Mouse (Mus musculus) liver, adult 2 months (tissue): ENCODE measurements at regions not wholly inside any gene's neighbourhood (a gene's known extent, or its start where the extent isn't known, plus 50 kb on each side); places are given as distances from the start of the nearest gene placed in this dataset.

ENCODE experiments used
- DNase-seq: peaks from one replicate; pipeline ENCODE4 v3.0.0-alpha.2; 2011; ENCODE audit warnings: low read depth, low spot score; ENCODE audit errors: extremely low read depth
- H3K27ac ChIP-seq: fragments of 200-500 bp; replicated peaks from 2 replicates; pipeline ENCODE4 v1.5.1; 2012; ENCODE audit warnings: low read depth, mild to moderate bottlenecking, control low read depth, inconsistent platforms, low read length; ENCODE audit not compliant: insufficient read depth
- H3K27me3 ChIP-seq: fragments of 200-500 bp; 2 replicates; pipeline ENCODE4 v1.6.1; 2012; ENCODE audit warnings: mild to moderate bottlenecking, moderate library complexity, low read length, inconsistent platforms; ENCODE audit not compliant: control insufficient read depth, insufficient read depth
- H3K36me3 ChIP-seq: fragments of 200-500 bp; 2 replicates; pipeline ENCODE4 v1.6.1; 2012; ENCODE audit warnings: low read length, inconsistent platforms; ENCODE audit not compliant: control insufficient read depth, insufficient read depth
- H3K4me1 ChIP-seq: fragments of 200-500 bp; 2 replicates; pipeline ENCODE4 v1.6.1; 2011; ENCODE audit warnings: low read length; ENCODE audit not compliant: control insufficient read depth, insufficient read depth
- H3K4me3 ChIP-seq: fragments of 200-500 bp; 2 replicates; pipeline ENCODE4 v1.5.1; 2011; ENCODE audit warnings: low read depth, mild to moderate bottlenecking, control low read depth, low read length, moderate library complexity; ENCODE audit not compliant: insufficient read depth
- H3K79me2 ChIP-seq: fragments of 200-500 bp; 2 replicates; pipeline ENCODE4 v1.6.1; 2012; ENCODE audit warnings: inconsistent platforms, mild to moderate bottlenecking, low read length, moderate library complexity; ENCODE audit not compliant: control insufficient read depth, insufficient read depth
- H3K9ac ChIP-seq: fragments of 200-500 bp; 2 replicates; pipeline ENCODE4 v1.6.1; 2012; ENCODE audit warnings: low read depth, mild to moderate bottlenecking, control low read depth, inconsistent platforms, low read length
- CTCF ChIP-seq: fragments of 200-500 bp; IDR thresholded peaks from 2 replicates; pipeline ENCODE4 v1.5.1; 2011; ENCODE audit warnings: low read depth, low read length, control low read depth
- POLR2A ChIP-seq: fragments of 200-500 bp; IDR thresholded peaks from 2 replicates; pipeline ENCODE4 v1.6.1; 2011; ENCODE audit warnings: low read length, control low read depth; ENCODE audit not compliant: insufficient read depth; ENCODE audit errors: extremely low read depth
- WGBS: fragments of 180-500 bp; shearing (Covaris S2); methylation state at CpG from one replicate; pipeline ENCODE4 v1.1.7; 2018; 5-methylcytosine and 5-hydroxymethylcytosine counted together

GRCm38 (mm10) chr1:190570981-190571380, 340.6 kb downstream of the Rps6kc1 start:
- no peak for TF ChIP-seq CTCF
- 49% methylated on average over 4 of the region's 4 CpGs for WGBS

GRCm38 (mm10) chr1:190570563-190570962, 341.0 kb downstream of the Rps6kc1 start:
- H3K36me3 ChIP-seq: no peaks in the 10 kb centered on the region
- WGBS: 91% methylated on average over 10 of the region's 10 CpGs
- no peak overlapping the region for H3K4me3 ChIP-seq
- H3K27me3 ChIP-seq: no peaks in the 10 kb centered on the region
- H3K27ac ChIP-seq: no peak overlapping the region
- no peaks in the 10 kb centered on the region for H3K4me1 ChIP-seq
- TF ChIP-seq CTCF: no peak
- no peak for TF ChIP-seq POLR2A
- no peak overlapping the region for H3K9ac ChIP-seq
- DNase-seq: no peak
- no peaks in the 10 kb centered on the region for H3K79me2 ChIP-seq

More at GRCm38 (mm10) chr1:190570981-190571380, 340.6 kb downstream of the Rps6kc1 start:
- H3K79me2 ChIP-seq: no peaks in the 10 kb centered on the region
- no peak for DNase-seq
- H3K27me3 ChIP-seq: no peaks in the 10 kb centered on the region
- no peaks in the 10 kb centered on the region for H3K36me3 ChIP-seq
- no peak overlapping the region for H3K4me3 ChIP-seq
- H3K9ac ChIP-seq: no peak overlapping the region
- H3K27ac ChIP-seq: no peak overlapping the region
- H3K4me1 ChIP-seq: no peaks in the 10 kb centered on the region

- H3K4me3 ChIP-seq: no peak overlapping the region
- H3K79me2 ChIP-seq: no peaks in the 10 kb centered on the region
- TF ChIP-seq CTCF: no peak
- no peak for TF ChIP-seq POLR2A
- no peaks in the 10 kb centered on the region for H3K36me3 ChIP-seq
- no peak overlapping the region for H3K9ac ChIP-seq
- H3K4me1 ChIP-seq: no peaks in the 10 kb centered on the region
- DNase-seq: no peak
- WGBS: 91% methylated on average over 7 of the region's 7 CpGs
- H3K27me3 ChIP-seq: no peaks in the 10 kb centered on the region
- H3K27ac ChIP-seq: no peak overlapping the region
Observed at GRCm38 (mm10) chr1:190566744-190567143, 344.8 kb downstream of the Rps6kc1 start.

- H3K4me3 ChIP-seq: no peak overlapping the region
- H3K27ac ChIP-seq: no peak overlapping the region
- 66% methylated on average over 13 of the region's 13 CpGs for WGBS
- no peaks in the 10 kb centered on the region for H3K27me3 ChIP-seq
- no peaks in the 10 kb centered on the region for H3K79me2 ChIP-seq
- DNase-seq: no peak
- no peaks in the 10 kb centered on the region for H3K36me3 ChIP-seq
- H3K9ac ChIP-seq: no peak overlapping the region
- no peaks in the 10 kb centered on the region for H3K4me1 ChIP-seq
- TF ChIP-seq POLR2A (no peak), CTCF (no peak)
Observed at GRCm38 (mm10) chr1:190562865-190563457, 348.6 kb downstream of the Rps6kc1 start.

- Histone ChIP-seq H3K27me3 (no peaks in the 10 kb centered on the region), H3K79me2 (no peaks in the 10 kb centered on the region), H3K4me3 (no peak overlapping the region), H3K36me3 (no peaks in the 10 kb centered on the region), H3K27ac (no peak overlapping the region), H3K4me1 (no peaks in the 10 kb centered on the region), H3K9ac (no peak overlapping the region)
- 91% methylated on average over 9 of the region's 9 CpGs for WGBS
- no peak for DNase-seq
- TF ChIP-seq CTCF (no peak), POLR2A (no peak)
Observed at GRCm38 (mm10) chr1:190560086-190560485, 351.5 kb downstream of the Rps6kc1 start.

GRCm38 (mm10) chr1:190541892-190542291, 369.7 kb downstream of the Rps6kc1 start:
- 73% methylated on average over 2 of the region's 2 CpGs for WGBS
- H3K4me3 ChIP-seq: no peak overlapping the region

More at GRCm38 (mm10) chr1:190541892-190542291, 369.7 kb downstream of the Rps6kc1 start:
- Histone ChIP-seq H3K4me1 (no peaks in the 10 kb centered on the region), H3K9ac (no peak overlapping the region), H3K79me2 (no peaks in the 10 kb centered on the region), H3K27ac (no peak overlapping the region), H3K27me3 (no peaks in the 10 kb centered on the region), H3K36me3 (no peaks in the 10 kb centered on the region)
- TF ChIP-seq CTCF (no peak), POLR2A (no peak)
- no peak for DNase-seq
